Comparison of ENCODE assay signal across 24 mouse cellular contexts in the genomic region with DNA sequence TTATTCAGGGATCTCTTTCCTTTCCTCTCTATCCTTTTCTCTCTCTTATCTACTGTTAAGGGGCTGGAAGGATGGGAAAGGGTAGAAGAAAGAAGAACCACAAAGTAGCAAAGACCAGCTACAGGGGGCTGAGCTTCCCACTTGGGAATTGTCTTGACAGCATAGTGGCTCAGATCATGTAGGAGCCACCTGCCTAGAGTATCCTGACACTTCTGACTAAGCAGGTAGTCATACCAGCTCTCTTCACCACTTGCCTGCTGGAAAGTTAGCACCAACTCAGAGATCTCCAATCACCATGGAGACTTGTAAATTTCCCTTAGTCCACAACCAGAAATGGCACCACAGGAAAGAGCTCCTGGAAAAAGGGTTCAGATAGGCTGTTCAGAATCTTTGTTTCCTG. TPM values are rescaled to one million over a fixed set of nuclear protein-coding genes. Genes with fewer than 3 reads are reported as not detected.
"Had no signal": no experiment of that assay in that cellular context is flagged by ENCODE, and none has a peak within 500 bp of the region (broad histone marks: within the 10 kb centered on the region; RNA-seq: fewer than 3 reads in every experiment).

No protein-coding gene starts in this region.

- H3K9me3 ChIP-seq: heart, embryonic 15.5 days; hindbrain, embryonic 15.5 days; limb, embryonic 13.5 days; liver, embryonic 12.5 days had no signal

- DNase-seq: gastrocnemius, adult 2 months; gastrocnemius, postnatal 10 days; gastrocnemius, postnatal 25 days; heart, adult 18-20 months; heart, postnatal 14 days; heart, postnatal 36 days; kidney, adult 11 months; kidney, postnatal 10 days; kidney, postnatal 25 days; layer of hippocampus, adult 9-11 months; layer of hippocampus, postnatal 36 days; left cerebral cortex, postnatal 4 days had no signal

- H3K27ac ChIP-seq: gastrocnemius, adult 2 months; heart, embryonic 13.5 days; heart, embryonic 15.5 days; hindbrain, embryonic 13.5 days; hindbrain, embryonic 15.5 days; hindbrain, postnatal 0 days; limb, embryonic 13.5 days; limb, embryonic 15.5 days; liver, embryonic 12.5 days; liver, embryonic 14.5 days had no signal

- H3K4me1 ChIP-seq: hindbrain, embryonic 13.5 days; hindbrain, embryonic 15.5 days had no signal

- H3K27me3 ChIP-seq: heart, embryonic 15.5 days; limb, embryonic 13.5 days; limb, embryonic 15.5 days; liver, embryonic 12.5 days had no signal

- H3K4me3 ChIP-seq: gastrocnemius, adult 2 months; heart, embryonic 13.5 days; heart, embryonic 15.5 days; hindbrain, embryonic 13.5 days; hindbrain, embryonic 15.5 days; limb, embryonic 13.5 days; limb, embryonic 15.5 days; liver, embryonic 12.5 days had no signal

- H3K36me3 ChIP-seq: heart, embryonic 13.5 days; heart, embryonic 15.5 days; hindbrain, embryonic 13.5 days; hindbrain, embryonic 15.5 days; limb, embryonic 13.5 days; limb, embryonic 15.5 days; liver, embryonic 12.5 days had no signal

- H3K4me2 ChIP-seq: heart, embryonic 11.5 days; heart, embryonic 13.5 days; heart, embryonic 15.5 days; hindbrain, embryonic 13.5 days; hindbrain, embryonic 15.5 days; limb, embryonic 13.5 days; limb, embryonic 15.5 days; liver, embryonic 12.5 days had no signal

- H3K9ac ChIP-seq: heart, embryonic 13.5 days; heart, embryonic 15.5 days; hindbrain, embryonic 13.5 days; hindbrain, embryonic 15.5 days; limb, embryonic 13.5 days; limb, embryonic 15.5 days; liver, embryonic 12.5 days; liver, embryonic 14.5 days had no signal

- ATAC-seq: hindbrain, postnatal 0 days; intestine, embryonic 16.5 days; liver, embryonic 12.5 days had no signal

RNA-seq across cellular contexts. Expression of a gene that starts 46.9 kb away (rescaled TPM):
- total RNA-seq: granulocyte monocyte progenitor cell, adult 5-6 weeks had no signal
